8 mouse cellular contexts compared by ENCODE assay signal in the genomic region with DNA sequence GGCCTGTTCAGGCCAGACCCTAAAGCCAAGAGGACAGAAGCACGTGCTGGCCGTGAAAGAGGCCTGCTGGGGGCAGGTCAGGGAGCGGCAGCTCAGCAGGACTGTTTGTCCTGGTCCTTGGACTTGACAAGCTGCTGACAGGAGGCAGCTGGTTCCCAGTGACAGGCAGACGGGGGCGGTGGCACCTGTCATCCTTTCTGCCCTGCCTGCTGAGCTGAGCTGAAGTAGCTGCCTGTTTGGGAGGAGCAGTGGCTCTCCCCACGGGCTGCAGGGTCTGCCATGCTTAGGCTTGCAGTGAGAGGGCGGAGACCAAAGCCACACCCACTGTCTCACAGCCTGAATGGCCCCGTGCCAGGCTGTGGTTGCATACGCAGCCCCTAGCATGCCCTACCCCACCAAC. TPM values are rescaled to one million over a fixed set of nuclear protein-coding genes. Genes with fewer than 3 reads are reported as not detected.
A peak's percentile ranks its signal among the peaks of the same experiment; 100 is the strongest.
DNase-seq lines count a peak whose midpoint lies in the region; ATAC-seq lines count a peak whose summit lies in the region.

No protein-coding gene starts in this region.

- H3K27me3 ChIP-seq in embryonic facial prominence, embryonic 14.5 days (replicated peaks; ENCODE audit: control insufficient read depth, insufficient read depth, low read length), result no peaks in the 10 kb centered on the region
- H3K27me3 ChIP-seq in lung, embryonic 15.5 days, result no peaks in the 10 kb centered on the region
- no peaks in the 10 kb centered on the region for H3K27me3 ChIP-seq in neural tube, embryonic 15.5 days (replicated peaks)

- H3K9ac ChIP-seq in embryonic facial prominence, embryonic 14.5 days (ENCODE audit: low read depth, low read length), result 0 out of 2 replicates have a peak overlapping the region, but pooled peaks have one; percentile 14
- H3K9ac ChIP-seq in lung, embryonic 15.5 days, result no peak overlapping the region
- H3K9ac ChIP-seq in neural tube, embryonic 15.5 days (replicated peaks), result no peak overlapping the region

- no peaks in the 10 kb centered on the region for H3K9me3 ChIP-seq in embryonic facial prominence, embryonic 14.5 days (ENCODE audit: control insufficient read depth, low read length)
- H3K9me3 ChIP-seq in lung, embryonic 15.5 days, result no peaks in the 10 kb centered on the region
- no peaks in the 10 kb centered on the region for H3K9me3 ChIP-seq in neural tube, embryonic 15.5 days (replicated peaks)

- no peaks in the 10 kb centered on the region for H3K36me3 ChIP-seq in embryonic facial prominence, embryonic 14.5 days (ENCODE audit: control insufficient read depth, insufficient read depth, low read length)
- H3K36me3 ChIP-seq in lung, embryonic 15.5 days, result no peaks in the 10 kb centered on the region
- no peaks in the 10 kb centered on the region for H3K36me3 ChIP-seq in neural tube, embryonic 15.5 days

- WGBS in embryonic facial prominence, embryonic 14.5 days, result 5% methylated on average over 7 of the region's 9 CpGs
- WGBS in lung, embryonic 15.5 days, result 5% methylated on average over 9 of the region's 9 CpGs
- WGBS in neural tube, embryonic 15.5 days, result 5% methylated on average over 9 of the region's 9 CpGs

- no peak overlapping the region for H3K4me3 ChIP-seq in embryonic facial prominence, embryonic 14.5 days (ENCODE audit: low read depth, low read length)
- no peak overlapping the region for H3K4me3 ChIP-seq in lung, embryonic 15.5 days
- no peak overlapping the region for H3K4me3 ChIP-seq in neural tube, embryonic 15.5 days (replicated peaks)

- peaks cover 10% of the 10 kb centered on the region for H3K4me1 ChIP-seq in embryonic facial prominence, embryonic 14.5 days (ENCODE audit: control insufficient read depth, insufficient read depth, low read length)
- peaks cover 9% of the 10 kb centered on the region for H3K4me1 ChIP-seq in lung, embryonic 15.5 days
- peaks cover 6% of the 10 kb centered on the region for H3K4me1 ChIP-seq in neural tube, embryonic 15.5 days

- ATAC-seq in embryonic facial prominence, embryonic 14.5 days (ENCODE audit: low read depth), result peak; percentile 90
- peak; percentile 73; the same call in 1 of the 2 replicates for ATAC-seq in lung, embryonic 15.5 days (ENCODE audit: borderline replicate concordance, extremely low read depth, low FRiP score, low TSS enrichment)
- peak; percentile 62; the same call in 1 of the 2 replicates for ATAC-seq in neural tube, embryonic 15.5 days (ENCODE audit: low FRiP score)

- 0 out of 2 replicates have a peak overlapping the region, but pooled peaks have one; percentile 10 for H3K4me2 ChIP-seq in embryonic facial prominence, embryonic 14.5 days (ENCODE audit: low read depth, low read length)
- H3K4me2 ChIP-seq in lung, embryonic 15.5 days, result peak overlapping the region; percentile 16; the same call in 1 of the 2 replicates
- H3K4me2 ChIP-seq in neural tube, embryonic 15.5 days, result no peak overlapping the region

- DNase-seq in spleen, postnatal 10 days (ENCODE audit: low spot score in 2 of 2), result peak; percentile 41 to 60
- no peak for DNase-seq in spleen, adult 18-20 months
- peak; percentile 94 for DNase-seq in embryonic facial prominence, embryonic 14.5 days (ENCODE audit: low spot score)
- peak; percentile 80 to 82 for DNase-seq in heart, adult 9 months (ENCODE audit: low spot score in 2 of 2)
- DNase-seq in kidney, postnatal 4 days, result peak; percentile 73 to 79
- DNase-seq in natural killer cell, adult 2 months (ENCODE audit: low spot score in 2 of 2), result no peak

- H3K27ac ChIP-seq in embryonic facial prominence, embryonic 14.5 days (replicated peaks; ENCODE audit: low read depth, low read length), result no peak overlapping the region
- no peak overlapping the region for H3K27ac ChIP-seq in lung, embryonic 15.5 days
- H3K27ac ChIP-seq in neural tube, embryonic 15.5 days (replicated peaks), result no peak overlapping the region

RNA-seq across cellular contexts. Expression of a gene that starts 50.4 kb away (rescaled TPM):
- 0.12 and 0.51 TPM in 2 replicates for polyA plus RNA-seq in embryonic facial prominence, embryonic 14.5 days (2014; fragmentation: Nextera tagmentation; extraction: Ambion mirVana)
- polyA plus RNA-seq in lung, embryonic 15.5 days (2015; fragmentation: Nextera tagmentation; extraction: Ambion mirVana), result 0.31 TPM in 1 of 2 replicates, not detected in the other
- 0.33 and 0.73 TPM in 2 replicates for polyA plus RNA-seq in neural tube, embryonic 15.5 days (2015; fragmentation: Nextera tagmentation; extraction: Ambion mirVana)

RNA-seq across cellular contexts. Expression of a gene that starts 57.3 kb away (rescaled TPM):
- polyA plus RNA-seq in embryonic facial prominence, embryonic 14.5 days (2014; fragmentation: Nextera tagmentation; extraction: Ambion mirVana), result 425 and 478 TPM in 2 replicates
- 354 and 385 TPM in 2 replicates for polyA plus RNA-seq in lung, embryonic 15.5 days (2015; fragmentation: Nextera tagmentation; extraction: Ambion mirVana)
- 541 and 661 TPM in 2 replicates for polyA plus RNA-seq in neural tube, embryonic 15.5 days (2015; fragmentation: Nextera tagmentation; extraction: Ambion mirVana)

Comparison
In these comparisons a context has a peak if more than half of its experiments do, and no peak if none do; other contexts are left out.
1. DNase-seq: peak in spleen, postnatal 10 days (2 of 2), embryonic facial prominence, embryonic 14.5 days (single experiment), heart, adult 9 months (2 of 2) and kidney, postnatal 4 days (2 of 2); none in spleen, adult 18-20 months (0 of 2) and natural killer cell, adult 2 months (0 of 2).
2. Peak in every context shown above with its lines, with median percentiles within 50 percentile points of each other: ATAC-seq.